Mouse (Mus musculus): Measurements from ENCODE around the gene Stum. TPM values are rescaled to one million over a fixed set of nuclear protein-coding genes. Genes with fewer than 3 reads are reported as not detected.

The Stum gene
- polyA plus RNA-seq, 1 experiment from 2014 or later: 0.06 TPM

- Histone ChIP-seq H3K9me3 (replicated peaks) (no peaks in the 10 kb centered on the region), H3K4me3 (replicated peaks) (no peak overlapping the region), H3K36me3 (replicated peaks) (no peaks in the 10 kb centered on the region; the same call in 1 of the 2 replicates), H3K4me1 (replicated peaks) (no peaks in the 10 kb centered on the region; the same call in 1 of the 2 replicates), H3K27me3 (no peaks in the 10 kb centered on the region), H3K27ac (replicated peaks) (no peak overlapping the region), H3K9ac (no peak overlapping the region), H3K4me2 (no peak overlapping the region)
- no peak for ATAC-seq (ENCODE audit: insufficient read depth)
- 17% methylated on average over 2 of the region's 2 CpGs for WGBS (ENCODE audit: insufficient replicate concordance)
Observed at GRCm38 (mm10) chr1:180417118-180417517, 66.2 kb downstream of the Stum start.

GRCm38 (mm10) chr1:180415836-180416235 is 67.5 kb downstream of the Stum start:
- Histone ChIP-seq H3K27ac (replicated peaks) (no peak overlapping the region), H3K4me2 (no peak overlapping the region), H3K4me3 (replicated peaks) (no peak overlapping the region), H3K36me3 (replicated peaks) (no peaks in the 10 kb centered on the region), H3K9ac (no peak overlapping the region), H3K27me3 (no peaks in the 10 kb centered on the region), H3K9me3 (replicated peaks) (no peaks in the 10 kb centered on the region), H3K4me1 (replicated peaks) (no peaks in the 10 kb centered on the region)
- WGBS (ENCODE audit: insufficient replicate concordance): 61% methylated on average over 7 of the region's 7 CpGs
- no peak for ATAC-seq (ENCODE audit: insufficient read depth)

DNA sequence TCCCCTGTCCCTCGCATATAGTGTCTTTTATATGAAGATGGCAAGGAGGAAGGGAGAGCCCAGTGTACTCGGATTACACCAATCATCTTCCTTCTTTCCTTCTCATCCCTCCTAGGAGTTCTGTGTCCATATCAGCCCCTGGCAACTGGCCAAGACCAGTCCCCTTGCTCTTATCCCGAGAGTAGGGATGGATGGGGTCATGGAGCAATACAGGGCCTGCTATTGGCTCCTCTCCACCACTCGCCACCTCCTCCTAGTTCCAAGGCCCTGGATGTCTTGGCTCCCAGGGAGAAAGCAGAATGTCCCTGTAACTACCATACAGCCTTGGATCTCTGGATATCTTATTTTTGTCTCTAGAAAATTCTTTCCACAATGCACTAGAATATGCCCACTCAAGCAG is 68.2 kb downstream of the Stum start:
- Histone ChIP-seq H3K9ac (no peak overlapping the region), H3K27ac (replicated peaks) (no peak overlapping the region), H3K4me1 (replicated peaks) (no peaks in the 10 kb centered on the region), H3K9me3 (replicated peaks) (no peaks in the 10 kb centered on the region), H3K36me3 (replicated peaks) (no peaks in the 10 kb centered on the region), H3K4me2 (no peak overlapping the region), H3K4me3 (replicated peaks) (no peak overlapping the region), H3K27me3 (no peaks in the 10 kb centered on the region)
- 59% methylated on average over 4 of the region's 4 CpGs for WGBS (ENCODE audit: insufficient replicate concordance)
- no peak for ATAC-seq (ENCODE audit: insufficient read depth)

- no peaks in the 10 kb centered on the region for H3K27me3 ChIP-seq
- H3K4me3 ChIP-seq (replicated peaks): no peak overlapping the region
- H3K36me3 ChIP-seq (replicated peaks): no peaks in the 10 kb centered on the region
- no peak overlapping the region for H3K27ac ChIP-seq (replicated peaks)
- H3K9ac ChIP-seq: no peak overlapping the region
- WGBS (ENCODE audit: insufficient replicate concordance): 50% methylated on average over 7 of the region's 7 CpGs
- no peak overlapping the region for H3K4me2 ChIP-seq
- H3K4me1 ChIP-seq (replicated peaks): peaks cover 18% of the 10 kb centered on the region
- ATAC-seq (ENCODE audit: insufficient read depth): no peak
- no peaks in the 10 kb centered on the region for H3K9me3 ChIP-seq (replicated peaks)
Observed at GRCm38 (mm10) chr1:180410306-180410705, 73.0 kb downstream of the Stum start.

- H3K4me3 ChIP-seq (replicated peaks): no peak overlapping the region
- no peaks in the 10 kb centered on the region for H3K27me3 ChIP-seq
- H3K9me3 ChIP-seq (replicated peaks): no peaks in the 10 kb centered on the region
- H3K27ac ChIP-seq (replicated peaks): no peak overlapping the region
- peaks cover 22% of the 10 kb centered on the region for H3K4me1 ChIP-seq (replicated peaks)
- no peak for ATAC-seq (ENCODE audit: insufficient read depth)
- no peak overlapping the region for H3K4me2 ChIP-seq
- WGBS (ENCODE audit: insufficient replicate concordance): 54% methylated on average over 5 of the region's 5 CpGs
- H3K9ac ChIP-seq: no peak overlapping the region
- no peaks in the 10 kb centered on the region for H3K36me3 ChIP-seq (replicated peaks)
Observed at GRCm38 (mm10) chr1:180409771-180410170, 73.5 kb downstream of the Stum start.

DNA sequence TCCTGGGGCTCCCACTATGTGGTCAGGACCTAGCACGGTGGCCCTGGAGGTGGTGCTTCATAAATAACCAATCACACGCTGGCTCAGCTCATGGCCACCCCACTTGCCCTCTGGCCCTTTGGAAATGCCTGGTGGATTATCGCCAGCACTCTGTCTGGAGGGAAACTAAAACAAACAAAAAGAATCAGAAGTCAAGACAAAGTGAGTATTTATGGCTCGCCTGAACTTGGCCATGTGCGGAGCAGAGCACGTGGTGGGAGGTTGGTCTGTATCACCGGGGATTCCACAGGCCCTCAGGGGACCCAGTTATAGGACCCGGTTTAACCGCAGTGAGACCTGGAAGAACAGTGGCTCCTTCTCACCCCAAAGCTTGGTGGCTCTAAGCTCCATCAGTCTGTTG is 74.5 kb downstream of the Stum start:
- Histone ChIP-seq H3K27me3 (peaks cover 6% of the 10 kb centered on the region; the same call in 1 of the 2 replicates), H3K4me1 (replicated peaks) (peaks cover 29% of the 10 kb centered on the region), H3K9me3 (replicated peaks) (no peaks in the 10 kb centered on the region), H3K27ac (replicated peaks) (no peak overlapping the region), H3K4me2 (no peak overlapping the region), H3K4me3 (replicated peaks) (no peak overlapping the region), H3K9ac (no peak overlapping the region), H3K36me3 (replicated peaks) (no peaks in the 10 kb centered on the region)
- WGBS (ENCODE audit: insufficient replicate concordance): 72% methylated on average over 9 of the region's 9 CpGs
- no peak for ATAC-seq (ENCODE audit: insufficient read depth)

- no peak for ATAC-seq (ENCODE audit: insufficient read depth)
- H3K27me3 ChIP-seq: peaks cover 7% of the 10 kb centered on the region; the same call in 1 of the 2 replicates
- no peak overlapping the region for H3K4me3 ChIP-seq (replicated peaks)
- H3K27ac ChIP-seq (replicated peaks): no peak overlapping the region
- 73% methylated on average over 18 of the region's 18 CpGs for WGBS (ENCODE audit: insufficient replicate concordance)
- H3K36me3 ChIP-seq (replicated peaks): no peaks in the 10 kb centered on the region
- peaks cover 37% of the 10 kb centered on the region for H3K4me1 ChIP-seq (replicated peaks)
- no peaks in the 10 kb centered on the region for H3K9me3 ChIP-seq (replicated peaks)
- no peak overlapping the region for H3K4me2 ChIP-seq
- no peak overlapping the region for H3K9ac ChIP-seq
Observed at GRCm38 (mm10) chr1:180407727-180408719, 75.3 kb downstream of the Stum start.

- no peak overlapping the region for H3K4me3 ChIP-seq (replicated peaks)
- H3K27ac ChIP-seq (replicated peaks): no peak overlapping the region
- ATAC-seq (ENCODE audit: insufficient read depth): 0 out of 2 replicates have a peak, but pooled peaks have one; percentile 24
- H3K4me2 ChIP-seq: peak overlapping the region; percentile 40
- H3K9ac ChIP-seq: no peak overlapping the region
- H3K27me3 ChIP-seq: peaks cover 7% of the 10 kb centered on the region; the same call in 1 of the 2 replicates
- H3K9me3 ChIP-seq (replicated peaks): no peaks in the 10 kb centered on the region
- H3K36me3 ChIP-seq (replicated peaks): no peaks in the 10 kb centered on the region
- peaks cover 42% of the 10 kb centered on the region for H3K4me1 ChIP-seq (replicated peaks)
- WGBS (ENCODE audit: insufficient replicate concordance): 17% methylated on average over 16 of the region's 16 CpGs
Observed at GRCm38 (mm10) chr1:180407171-180407671, 76.1 kb downstream of the Stum start.

DNA sequence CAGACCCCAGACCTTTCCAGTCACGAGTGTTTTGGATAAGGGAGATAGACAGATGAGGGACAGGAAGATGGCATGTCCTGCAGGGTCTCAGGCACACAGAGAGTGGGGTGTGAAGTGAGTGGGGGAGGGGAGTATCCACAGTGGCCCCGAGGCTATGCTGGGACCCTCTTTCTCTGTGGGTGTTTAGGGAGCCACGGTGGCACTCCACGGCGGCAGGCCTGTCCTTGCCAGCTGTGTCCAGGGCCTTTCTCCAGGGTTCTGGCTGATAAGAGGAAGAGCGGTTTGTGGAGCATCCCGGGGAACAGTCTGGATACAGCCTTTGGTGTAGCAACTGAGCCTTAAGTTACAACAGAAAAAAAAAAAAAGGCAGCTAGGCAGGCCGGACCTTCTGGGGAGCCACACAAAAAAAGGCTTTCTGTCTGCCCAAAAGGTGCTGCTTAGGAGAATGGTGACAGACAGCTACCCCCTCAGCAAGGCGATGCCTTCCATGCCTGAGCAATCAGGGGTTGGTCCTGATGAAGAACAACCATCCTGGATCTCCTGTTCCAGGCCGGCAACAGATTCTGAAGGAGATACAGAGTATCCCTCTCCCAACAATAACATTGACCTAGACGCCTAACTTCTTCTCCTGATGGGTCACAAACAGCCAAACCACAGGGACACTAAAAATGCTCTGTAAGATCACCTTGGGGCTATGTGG is 76.8 kb downstream of the Stum start:
- 65% methylated on average over 11 of the region's 11 CpGs for WGBS (ENCODE audit: insufficient replicate concordance)
- no peak for ATAC-seq (ENCODE audit: insufficient read depth)
- H3K27ac ChIP-seq (replicated peaks): 0 out of 2 replicates have a peak overlapping the region, but pooled peaks have one; percentile 6
- peaks cover 7% of the 10 kb centered on the region; the same call in 1 of the 2 replicates for H3K27me3 ChIP-seq
- no peaks in the 10 kb centered on the region for H3K36me3 ChIP-seq (replicated peaks)
- H3K4me1 ChIP-seq (replicated peaks): peaks cover 45% of the 10 kb centered on the region
- no peak overlapping the region for H3K4me3 ChIP-seq (replicated peaks)
- no peak overlapping the region for H3K4me2 ChIP-seq
- H3K9me3 ChIP-seq (replicated peaks): no peaks in the 10 kb centered on the region
- H3K9ac ChIP-seq: no peak overlapping the region

GRCm38 (mm10) chr1:180405576-180406335 is 77.5 kb downstream of the Stum start:
- H3K27ac ChIP-seq (replicated peaks): peak overlapping the region; percentile 14; the same call in 1 of the 2 replicates
- peaks cover 7% of the 10 kb centered on the region; the same call in 1 of the 2 replicates for H3K27me3 ChIP-seq
- H3K9me3 ChIP-seq (replicated peaks): no peaks in the 10 kb centered on the region
- no peak overlapping the region for H3K9ac ChIP-seq
- no peak for ATAC-seq (ENCODE audit: insufficient read depth)
- WGBS (ENCODE audit: insufficient replicate concordance): 51% methylated on average over 9 of the region's 9 CpGs
- H3K36me3 ChIP-seq (replicated peaks): no peaks in the 10 kb centered on the region
- no peak overlapping the region for H3K4me2 ChIP-seq
- peaks cover 46% of the 10 kb centered on the region for H3K4me1 ChIP-seq (replicated peaks)
- H3K4me3 ChIP-seq (replicated peaks): no peak overlapping the region
